Mouse (Mus musculus) small intestine, adult 2 months (tissue): ENCODE data around the gene Birc2.

Experiments used
- CTCF ChIP-seq: fragments of 200-500 bp; IDR thresholded peaks from 2 replicates; pipeline ENCODE4 v1.5.1; 2012; ENCODE audit warnings: low read depth, mild to moderate bottlenecking, control low read depth, inconsistent platforms, low read length, moderate library complexity, mixed read lengths; ENCODE audit not compliant: insufficient replicate concordance, insufficient read length; ENCODE audit errors: extremely low read depth
- POLR2A ChIP-seq: fragments of 200-500 bp; IDR thresholded peaks from 2 replicates; pipeline ENCODE4 v1.6.1; 2012; ENCODE audit warnings: low read depth, mild to moderate bottlenecking, control low read depth, inconsistent platforms, low read length, moderate library complexity

DNA sequence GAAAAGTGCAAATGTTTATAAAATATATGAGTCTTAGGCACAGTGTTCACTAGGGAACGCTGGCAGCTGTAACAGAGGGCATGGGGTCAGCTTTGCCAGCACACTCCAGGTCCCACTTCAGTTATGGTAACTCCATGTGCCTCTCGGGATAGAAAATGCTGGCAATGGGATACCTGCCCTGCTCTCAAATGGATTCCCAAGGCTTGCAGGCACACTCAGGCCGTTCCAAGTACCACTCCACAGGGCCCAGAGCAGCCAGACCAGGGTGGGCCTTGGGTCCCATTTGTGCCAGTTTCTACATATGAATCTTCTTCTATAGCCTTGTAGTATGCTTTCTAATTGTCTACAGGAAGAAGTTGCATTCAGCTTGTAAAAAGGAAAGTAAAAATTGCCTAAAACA is 51.5 kb downstream of the Birc2 start:
- TF ChIP-seq POLR2A, result no peak
- no peak for TF ChIP-seq CTCF
